Mouse (Mus musculus): ENCODE results near the gene Rita1.

- TF ChIP-seq CTCF (IDR thresholded peaks at IDR 0.05; ENCODE audit: low read depth, low read length) (no peak), TAL1 (conservative IDR thresholded peaks at IDR 0.05; ENCODE audit: low read depth, low read length) (no peak), POLR2AphosphoS5 (IDR thresholded peaks at IDR 0.05; ENCODE audit: insufficient replicate concordance, low read depth, low read length) (no peak), GATA1 (IDR thresholded peaks at IDR 0.05; ENCODE audit: borderline replicate concordance, low read length) (no peak), GATA2 (IDR thresholded peaks at IDR 0.05; ENCODE audit: borderline replicate concordance, low read depth, low read length) (no peak)
Measured at GRCm38 (mm10) chr5:120599625-120600024, 12.8 kb downstream of the Rita1 start.

Measured in G1E (cell line).